Mouse (Mus musculus) T-helper 2 cell (primary cell): ENCODE data around the gene Gas2.

ENCODE experiments used
- in situ Hi-C: fragments of 300-600 bp; cut with MboI, MseI; formaldehyde crosslinking; loops from one replicate; pipeline ENCODE4 v1.15.1; 2025; ENCODE audit warnings: high pct_unique_total_duplicates

Gas2 gene

GRCm38 (mm10) chr7:51962219-51962952 is 100.6 kb downstream of the Gas2 start:
- in situ Hi-C loops: loop anchor here (10.0 kb wide), 1 partner anchor 108 kb away; no protein-coding TSS in a partner anchor

- in situ Hi-C loops: loop anchor here (10.0 kb wide), 1 partner anchor 110 kb away; no protein-coding TSS in a partner anchor
Measured at GRCm38 (mm10) chr7:51964681-51965080, 102.9 kb downstream of the Gas2 start.

GRCm38 (mm10) chr7:51967581-51967980 is 105.8 kb downstream of the Gas2 start:
- in situ Hi-C loops: loop anchor here (10.0 kb wide), 1 partner anchor 113 kb away; no protein-coding TSS in a partner anchor

GRCm38 (mm10) chr7:51969379-51969778 is 107.6 kb downstream of the Gas2 start:
- in situ Hi-C loops: loop anchor here (10.0 kb wide), 1 partner anchor 115 kb away; no protein-coding TSS in a partner anchor

- in situ Hi-C loops: loop anchor here (5.0 kb wide), 1 partner anchor 355 kb away; no protein-coding TSS in a partner anchor
Measured at GRCm38 (mm10) chr7:51972252-51972855, 110.5 kb downstream of the Gas2 start.

GRCm38 (mm10) chr7:51973091-51973490 is 111.3 kb downstream of the Gas2 start:
- in situ Hi-C loops: loop anchor here (5.0 kb wide), 1 partner anchor 356 kb away; no protein-coding TSS in a partner anchor

- in situ Hi-C loops: loop anchor here (5.0 kb wide), 1 partner anchor 356 kb away; no protein-coding TSS in a partner anchor
Measured at GRCm38 (mm10) chr7:51973526-51973925, 111.7 kb downstream of the Gas2 start.

GRCm38 (mm10) chr7:51975181-51975580 is 113.4 kb downstream of the Gas2 start:
- in situ Hi-C loops: no loop called here

- in situ Hi-C loops: no loop called here
Measured at GRCm38 (mm10) chr7:51979271-51979670, 117.5 kb downstream of the Gas2 start.

- in situ Hi-C loops: loop anchor here (5.0 kb wide), 1 partner anchor 490 kb away; no protein-coding TSS in a partner anchor
Measured at GRCm38 (mm10) chr7:51982303-51982702, 120.5 kb downstream of the Gas2 start.

- in situ Hi-C loops: no loop called here
Measured at GRCm38 (mm10) chr7:51985763-51986162, 123.9 kb downstream of the Gas2 start.

- in situ Hi-C loops: no loop called here
Measured at GRCm38 (mm10) chr7:51986909-51987308, 125.1 kb downstream of the Gas2 start.

- in situ Hi-C loops: no loop called here
Measured at GRCm38 (mm10) chr7:51991020-51991419, 129.2 kb downstream of the Gas2 start.

GRCm38 (mm10) chr7:52005511-52006295 is 143.9 kb downstream of the Gas2 start, which contains the start of gene Svip:
Gene Svip, minus strand, starts transcription at chr7:52006018.
- in situ Hi-C loops: no loop called here

GRCm38 (mm10) chr7:52006296-52006630 is 144.4 kb downstream of the Gas2 start:
- in situ Hi-C loops: no loop called here

- in situ Hi-C loops: no loop called here
Measured at GRCm38 (mm10) chr7:52007138-52007537, 145.3 kb downstream of the Gas2 start.

GRCm38 (mm10) chr7:52013457-52013856 is 151.6 kb downstream of the Gas2 start:
- in situ Hi-C loops: no loop called here

GRCm38 (mm10) chr7:52015180-52015579 is 153.4 kb downstream of the Gas2 start:
- in situ Hi-C loops: no loop called here

GRCm38 (mm10) chr7:52015628-52016027 is 153.8 kb downstream of the Gas2 start, which contains the start of gene 1700015G11Rik:
Gene 1700015G11Rik, minus strand, starts transcription at chr7:52015728.
- in situ Hi-C loops: no loop called here

- in situ Hi-C loops: no loop called here
Measured at GRCm38 (mm10) chr7:52022039-52022438, 160.2 kb downstream of the Gas2 start.

GRCm38 (mm10) chr7:52024050-52024626 is 162.3 kb downstream of the Gas2 start:
- in situ Hi-C loops: no loop called here
